Mouse (Mus musculus) activated CD4-positive, CD25-positive, alpha-beta regulatory T cell (primary cell): ENCODE results near the gene Tmem144. TPM values are rescaled to one million over a fixed set of nuclear protein-coding genes. Genes with fewer than 3 reads are reported as not detected.

Source experiments
- polyA plus RNA-seq, 2 experiments: library from polyadenylated mRNA; unstranded; fragments of 100-300 nt; shearing (Covaris generic); gene quantifications; one replicate each; pipeline ENCODE4 v1.2.1; 2017

Tmem144 gene
- under 1 TPM; 0.18 to 0.57 TPM for polyA plus RNA-seq

DNA sequence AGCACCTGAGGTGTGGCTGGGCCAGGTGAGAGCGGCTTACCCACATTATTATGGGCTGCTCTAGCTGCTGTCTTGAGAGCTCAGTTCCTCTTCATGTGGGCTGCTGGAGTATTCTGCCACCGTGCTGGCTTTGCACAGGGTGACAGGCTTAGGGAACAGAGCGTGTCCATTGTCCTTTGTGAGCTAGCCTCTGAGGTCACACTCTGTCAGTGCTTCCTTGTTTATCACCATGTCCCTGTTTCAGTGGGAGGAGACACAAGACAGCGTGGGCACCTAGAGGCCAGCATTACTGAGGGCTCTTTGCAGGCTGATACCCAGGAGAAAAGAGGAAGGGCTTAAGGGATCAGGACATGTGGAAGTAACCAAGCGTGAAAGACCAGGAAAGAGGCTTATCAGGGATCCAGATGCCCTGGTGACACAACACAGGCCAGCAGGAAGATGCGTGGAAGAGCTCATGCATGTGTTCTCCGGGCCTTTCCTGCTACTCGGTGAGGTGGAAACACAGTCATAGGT lies at the start of gene Tmem144:
Gene Tmem144 (minus strand): TSS at position 120 of the 513 bp plus-strand sequence.

DNA sequence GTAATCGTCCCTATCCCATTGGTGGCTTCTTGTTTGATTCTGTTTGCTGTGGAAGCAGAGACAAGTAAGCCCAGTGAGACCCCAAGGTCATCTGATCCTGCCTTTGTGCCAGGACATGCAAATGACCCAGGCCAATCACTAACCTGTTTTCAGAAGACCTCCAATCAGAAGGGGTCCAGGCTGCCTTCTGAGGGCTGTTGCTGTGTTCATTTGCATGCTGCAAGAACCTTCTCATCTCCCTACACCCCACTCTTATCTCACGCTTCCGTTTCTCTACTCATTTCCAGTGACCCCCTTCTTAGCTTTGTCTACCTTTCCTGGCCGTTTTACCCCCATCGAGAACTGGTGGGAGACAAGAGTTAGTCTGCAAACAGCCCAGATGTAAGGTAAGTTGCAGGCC lies 31.7 kb upstream of the Tmem144 start, which contains the start of gene Fam198b:
Gene Fam198b (plus strand): TSS at position 229 of the 400 bp plus-strand sequence.

Other genes with a start within 250 kb of the Tmem144 start
- gene 4930579G24Rik, start 223.7 kb downstream of the Tmem144 start, polyA plus RNA-seq, result 10 to 100 TPM in 1 of 2 experiments, 1 to 10 TPM in 1; 8.3 to 14.3 TPM
- gene Etfdh, start 223.3 kb downstream of the Tmem144 start, polyA plus RNA-seq, result 10 to 100 TPM; 38.6 to 61.6 TPM
- gene Rxfp1, start 114.9 kb downstream of the Tmem144 start, polyA plus RNA-seq, result under 1 TPM in 1 of 2 experiments, not detected in 1; 0.16 TPM
- not detected for gene Fam198b, start 31.8 kb upstream of the Tmem144 start, polyA plus RNA-seq